Mouse (Mus musculus) subcutaneous adipose tissue, adult 2 months (tissue): ENCODE measurements around the gene Gm9376. TPM values are rescaled to one million over a fixed set of nuclear protein-coding genes. Genes with fewer than 3 reads are reported as not detected.

Source experiments
- polyA plus RNA-seq: library from polyadenylated mRNA; depleted of rRNA; stranded (reverse); fragments of >200 nt; gene quantifications from 2 replicates; pipeline ENCODE4 v1.2.3, GENCODE M21; 2012; ENCODE audit warnings: low replicate concordance; rRNA removed

Gene Gm9376
- polyA plus RNA-seq: not detected in 2 replicates

GRCm38 (mm10) chr14:118266660-118267059, at the start of gene Gm9376:
TSS of gene Gm9376 (plus strand) at chr14:118266960.

GRCm38 (mm10) chr14:118236886-118237289, 29.9 kb upstream of the Gm9376 start, which contains the start of gene Sox21:
TSS of gene Sox21 (minus strand) at chr14:118237030.

Other genes with a start within 250 kb of the Gm9376 start
- gene Dct, start 214.7 kb upstream of the Gm9376 start, polyA plus RNA-seq: 0.96 and 1.2 TPM in 2 replicates
- gene Tgds, start 134.2 kb upstream of the Gm9376 start, polyA plus RNA-seq: 14.5 and 15.7 TPM in 2 replicates
- gene Gpr180, start 129.8 kb upstream of the Gm9376 start, polyA plus RNA-seq: 55.9 and 57.9 TPM in 2 replicates
- not detected in 2 replicates for gene Sox21, start 29.9 kb upstream of the Gm9376 start, polyA plus RNA-seq